Mouse (Mus musculus) frontal cortex, postnatal 10 days (tissue): ENCODE data around the gene Cdkl5.
"Not testable (repeated sequence)": the region's sequence is repeated elsewhere in the genome, so short reads cannot be mapped to it uniquely, and the experiment has no call there.

Experiments used
- DNase-seq, 2 experiments: peaks; one replicate each; pipeline ENCODE4 v3.0.0; 2022; ENCODE audit warnings: low spot score in 2 of 2, mixed read lengths in 1 of 2

Cdkl5 gene

GRCm38 (mm10) chrX:160906952-160907351, 87.6 kb downstream of the Cdkl5 start, which contains the start of gene Gja6:
TSS of gene Gja6 (minus strand) at chrX:160907052.
- DNase-seq = no peak

GRCm38 (mm10) chrX:160906477-160906876, 88.0 kb downstream of the Cdkl5 start:
- DNase-seq = no peak

DNA sequence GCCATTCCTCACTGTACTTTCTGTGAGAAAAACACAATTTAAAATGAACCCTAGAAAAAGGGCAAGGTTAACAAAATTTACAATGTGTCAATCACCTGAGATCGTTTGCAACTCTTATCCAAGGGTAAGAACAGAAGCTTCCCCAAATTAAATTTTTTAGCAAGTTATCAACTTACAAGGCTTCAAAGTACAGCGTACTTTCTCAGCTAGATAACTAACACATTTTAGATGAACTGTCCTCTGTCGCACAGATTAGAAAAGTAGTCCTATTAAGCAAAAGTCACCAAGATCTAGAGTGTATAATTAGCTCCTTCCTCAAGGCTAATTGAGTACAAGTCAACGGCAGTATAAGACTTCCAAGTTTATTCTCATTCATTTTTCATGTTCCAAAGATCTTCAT, 88.6 kb downstream of the Cdkl5 start:
- no peak for DNase-seq

DNA sequence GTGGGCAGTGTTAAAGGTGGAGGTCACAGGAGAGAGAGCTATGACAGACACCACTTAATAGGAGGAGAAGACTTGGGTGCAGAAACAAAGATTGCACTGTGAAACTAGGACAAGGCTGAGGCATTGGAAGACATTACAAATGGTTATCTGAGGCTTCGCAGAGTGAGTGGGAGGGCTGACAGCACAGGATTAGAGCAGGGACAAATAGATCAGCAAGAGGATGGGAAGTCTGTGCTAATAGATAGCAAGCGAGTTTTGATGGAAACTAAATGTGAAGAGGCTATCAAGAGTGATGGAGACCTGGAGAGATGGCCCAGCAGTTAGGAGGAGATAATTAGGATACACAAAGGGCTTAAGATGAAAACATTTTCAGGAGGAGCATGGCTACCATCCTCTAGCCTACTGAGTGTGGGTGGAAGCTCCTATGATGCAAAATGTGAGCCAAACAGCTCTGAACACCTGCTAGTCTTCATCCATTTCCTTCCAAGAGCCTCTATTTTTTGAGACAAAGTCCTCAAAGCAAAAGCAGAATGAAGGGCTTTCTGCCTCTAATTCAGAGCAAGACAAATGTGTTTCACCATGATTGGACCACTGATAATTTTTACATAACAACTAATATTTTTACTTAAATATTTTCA, 89.3 kb downstream of the Cdkl5 start:
- no peak for DNase-seq

- DNase-seq = no peak
Observed at GRCm38 (mm10) chrX:160901118-160901517, 93.4 kb downstream of the Cdkl5 start.

GRCm38 (mm10) chrX:160892077-160892476, 102.4 kb downstream of the Cdkl5 start:
- no peak for DNase-seq

DNA sequence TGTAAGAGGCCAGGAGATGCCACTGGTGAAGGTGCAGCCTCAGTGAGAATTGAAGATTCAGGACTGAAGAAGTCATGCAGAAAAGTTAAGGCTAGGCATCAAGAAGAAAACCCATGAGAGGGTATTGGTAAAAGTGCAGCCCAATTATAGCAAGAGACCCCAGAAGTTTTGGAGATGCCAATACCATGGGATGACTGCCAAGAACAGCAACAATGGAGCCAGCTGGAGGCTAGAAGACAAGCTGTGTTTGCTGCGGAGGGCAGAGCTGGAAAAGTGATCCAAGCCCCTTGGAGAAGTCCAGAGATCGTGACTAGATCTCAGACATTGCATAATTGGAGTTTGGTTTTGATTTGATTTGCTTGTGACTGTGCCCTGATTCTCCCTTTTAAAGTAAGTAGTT, 108.2 kb downstream of the Cdkl5 start:
- no peak for DNase-seq

GRCm38 (mm10) chrX:160866576-160866975, 127.9 kb downstream of the Cdkl5 start:
- DNase-seq = no peak

GRCm38 (mm10) chrX:160865022-160865421, 129.5 kb downstream of the Cdkl5 start:
- DNase-seq = no peak

GRCm38 (mm10) chrX:160863689-160864383, 130.7 kb downstream of the Cdkl5 start:
- no peak for DNase-seq

DNA sequence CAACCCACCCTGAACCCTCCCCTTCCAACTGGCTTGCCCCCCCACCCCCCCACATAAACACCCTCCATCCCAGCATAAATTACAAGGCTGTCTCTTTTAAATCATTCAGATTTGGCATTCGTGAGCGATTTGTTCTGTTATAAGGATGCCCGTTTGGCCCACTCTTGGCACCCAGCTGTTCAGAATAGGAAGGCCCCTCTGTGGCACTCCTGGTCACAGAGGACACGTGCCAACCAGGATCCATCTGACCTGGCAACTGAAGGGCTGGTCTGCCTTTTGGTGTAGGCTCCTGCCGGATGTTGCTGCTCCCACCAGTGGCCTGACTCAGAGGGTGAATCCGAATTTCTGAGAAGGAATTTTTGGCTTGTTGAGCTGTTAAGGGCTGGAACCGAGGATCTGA, 186.3 kb downstream of the Cdkl5 start:
- DNase-seq = no peak

DNA sequence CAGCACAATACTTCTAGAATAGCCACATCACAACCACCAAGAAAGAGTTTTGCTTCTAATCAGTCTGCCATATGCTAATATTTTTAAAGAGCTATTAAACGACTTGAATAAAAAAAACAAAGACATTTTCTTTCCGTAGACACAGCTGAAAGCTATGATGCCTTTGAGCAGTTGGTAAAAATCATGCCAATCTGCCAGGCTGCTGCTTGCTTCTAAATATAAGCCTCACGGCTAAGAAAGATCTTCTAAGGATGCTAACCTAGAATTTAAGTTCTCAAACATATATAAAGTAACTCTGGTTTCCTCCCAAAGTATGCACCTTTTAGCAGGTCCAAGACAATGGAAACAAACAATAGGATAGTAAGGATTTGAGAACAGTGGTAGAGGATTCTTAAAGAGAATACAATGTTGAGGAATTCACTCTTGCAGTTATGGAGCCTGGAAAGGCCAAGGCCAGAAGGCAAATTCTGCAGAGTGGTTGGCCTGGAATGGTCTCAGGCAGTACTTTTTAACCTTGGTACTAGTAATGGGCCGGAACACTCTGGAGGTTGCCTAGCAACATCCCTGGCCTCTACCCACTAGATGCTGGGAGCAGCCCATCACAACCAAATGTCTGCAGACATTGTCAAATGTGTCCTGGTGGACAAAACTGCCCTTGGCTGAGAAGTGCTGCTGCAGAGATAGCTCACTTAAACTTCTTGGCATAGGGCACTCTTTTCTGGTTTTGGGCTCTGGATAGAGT, 189.9 kb downstream of the Cdkl5 start:
- DNase-seq = no peak

GRCm38 (mm10) chrX:160794920-160795319, 199.6 kb downstream of the Cdkl5 start:
- DNase-seq = no peak

- no peak for DNase-seq
Observed at GRCm38 (mm10) chrX:160782276-160782675, 212.2 kb downstream of the Cdkl5 start.

- DNase-seq = no peak
Observed at GRCm38 (mm10) chrX:160773033-160773432, 221.5 kb downstream of the Cdkl5 start.

GRCm38 (mm10) chrX:160769622-160770021, 224.9 kb downstream of the Cdkl5 start:
- not testable (repeated sequence) for DNase-seq

GRCm38 (mm10) chrX:160767713-160768112, 226.8 kb downstream of the Cdkl5 start, which contains the start of gene Rs1:
TSS of gene Rs1 (plus strand) at chrX:160768013.
- DNase-seq = no peak

DNA sequence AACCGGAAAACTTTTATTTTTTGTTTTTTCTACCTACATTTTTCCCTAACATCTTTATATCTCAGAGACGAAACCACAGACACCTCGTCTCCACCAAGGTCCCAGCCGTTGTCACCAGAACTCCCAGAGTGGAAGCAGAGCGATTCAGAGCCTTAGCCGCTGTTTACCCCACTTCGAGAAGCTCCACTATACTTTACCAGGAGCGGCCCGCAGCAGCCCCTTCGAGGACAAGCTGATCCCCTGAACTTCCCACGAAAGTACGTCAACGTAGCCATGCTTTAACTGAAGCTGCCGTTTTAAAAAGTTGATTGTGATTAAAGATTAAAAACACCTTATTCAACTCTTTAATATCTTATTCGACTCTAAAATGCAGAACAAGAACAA, 228.3 kb downstream of the Cdkl5 start:
- DNase-seq = no peak

DNA sequence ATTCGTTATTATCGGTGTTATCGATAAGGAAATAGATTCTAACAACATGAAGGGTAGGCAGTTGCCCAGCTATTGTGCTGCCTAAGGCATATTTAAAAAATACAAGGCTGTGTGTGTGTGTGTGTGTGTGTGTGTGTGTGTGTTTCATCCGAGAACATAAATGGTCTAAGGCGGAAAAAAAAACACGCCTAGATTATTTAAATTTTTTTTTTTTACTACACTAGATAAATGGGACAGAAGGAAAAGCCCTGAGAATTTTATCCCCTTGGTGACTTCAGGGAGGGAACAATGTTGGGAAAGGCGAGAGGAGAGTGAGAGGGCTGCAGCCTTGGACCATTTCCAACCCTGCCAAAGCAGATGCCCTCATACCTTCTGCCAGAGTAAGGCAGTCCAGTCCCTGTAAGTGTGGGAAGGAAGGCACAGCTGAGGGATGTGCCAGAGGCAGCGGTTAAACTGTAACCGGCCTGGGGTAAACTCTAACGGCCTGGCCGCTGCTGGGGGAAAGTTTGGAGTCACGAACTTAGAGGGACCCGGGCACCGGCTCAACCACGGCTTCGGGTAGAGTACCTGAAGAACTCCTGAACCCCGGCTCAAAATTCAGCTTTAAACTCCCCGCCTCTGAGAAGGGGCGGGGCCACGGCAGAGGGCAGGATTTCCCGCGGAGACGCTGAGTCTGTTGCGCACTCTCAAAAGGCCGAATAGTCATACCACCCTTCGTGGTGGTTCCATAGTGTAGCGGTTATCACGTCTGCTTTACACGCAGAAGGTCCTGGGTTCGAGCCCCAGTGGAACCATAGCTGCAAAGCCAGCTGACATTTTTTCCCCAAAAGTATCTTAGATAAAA, 228.9 kb downstream of the Cdkl5 start:
- DNase-seq = peak; percentile 64 to 87

DNA sequence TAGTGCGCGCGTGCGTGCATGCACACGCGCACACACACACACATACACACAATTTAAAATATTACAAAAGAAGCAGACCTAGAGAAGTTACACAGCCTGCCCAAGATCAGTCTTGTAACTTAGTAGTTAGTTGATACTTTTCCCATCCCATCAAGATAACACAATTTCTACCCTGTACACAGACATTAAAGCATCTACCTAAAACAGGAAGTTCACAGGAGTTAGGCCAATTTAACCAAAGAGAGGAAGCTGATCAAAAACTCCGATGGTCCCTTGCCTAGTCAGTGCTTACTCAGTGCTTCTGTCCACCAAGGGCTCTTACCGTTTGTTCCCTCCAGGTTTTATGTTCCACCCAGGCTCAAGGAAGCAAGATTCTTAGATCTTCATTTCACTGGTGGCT, 243.7 kb downstream of the Cdkl5 start:
- DNase-seq = no peak

GRCm38 (mm10) chrX:160748653-160749052, 245.9 kb downstream of the Cdkl5 start:
- DNase-seq = no peak

- DNase-seq = no peak
Observed at GRCm38 (mm10) chrX:160745399-160745798, 249.1 kb downstream of the Cdkl5 start.
